Mouse (Mus musculus): ENCODE measurements around the gene Col11a1.

DNA sequence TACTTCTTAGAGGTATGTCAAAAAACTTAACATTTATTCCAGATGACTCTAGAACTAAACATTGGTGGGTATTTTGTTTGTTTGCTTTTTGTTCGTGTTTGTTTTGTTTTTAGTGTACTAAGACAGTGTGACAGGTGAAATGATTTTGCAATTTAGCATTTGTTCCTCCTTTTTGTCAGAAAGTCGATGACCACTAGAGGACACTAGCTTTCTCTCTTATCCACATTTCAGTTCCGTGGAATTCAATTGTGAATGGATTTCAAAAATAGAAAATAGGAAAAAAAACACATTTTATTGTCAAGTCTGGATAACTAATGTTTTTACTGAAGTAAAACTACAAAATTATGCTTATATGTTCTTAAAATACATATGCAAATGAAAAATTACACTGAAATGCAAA lies 116.8 kb downstream of the Col11a1 start:
- peak; percentile 55 for TF ChIP-seq CTCF (IDR thresholded peaks at IDR 0.05)
- no peak for TF ChIP-seq EP300 (IDR thresholded peaks at IDR 0.05; ENCODE audit: insufficient read depth, low read depth, low read length)
- TF ChIP-seq POLR2A (IDR thresholded peaks at IDR 0.05; ENCODE audit: insufficient read depth, low read depth, low read length) = no peak
